Mouse (Mus musculus) layer of hippocampus, adult 9-11 months (tissue): ENCODE measurements around the gene Mrps5.

ENCODE experiments used
- DNase-seq: peaks from one replicate; pipeline ENCODE4 v3.0.0; 2022

Mrps5 gene

DNA sequence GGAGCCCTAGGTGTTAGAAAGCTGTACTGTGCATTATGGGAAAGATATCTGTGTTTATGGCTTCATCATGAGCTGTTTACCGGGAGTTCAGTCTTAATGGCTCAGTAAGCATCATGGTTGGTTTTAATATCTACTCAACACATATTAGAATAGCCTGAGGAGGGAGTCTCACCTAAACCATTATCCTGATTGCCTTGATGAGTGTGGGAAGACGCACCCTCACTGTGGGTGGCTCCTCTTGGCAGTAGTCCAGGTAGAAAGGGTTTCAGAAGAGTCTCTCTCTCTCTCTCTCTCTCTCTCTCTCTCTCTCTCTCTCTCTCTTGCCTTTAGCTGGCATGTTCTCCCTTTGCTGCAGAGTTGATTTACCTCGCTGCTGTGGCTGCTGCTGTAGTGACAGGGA, 35.0 kb downstream of the Mrps5 start:
- DNase-seq = no peak

DNA sequence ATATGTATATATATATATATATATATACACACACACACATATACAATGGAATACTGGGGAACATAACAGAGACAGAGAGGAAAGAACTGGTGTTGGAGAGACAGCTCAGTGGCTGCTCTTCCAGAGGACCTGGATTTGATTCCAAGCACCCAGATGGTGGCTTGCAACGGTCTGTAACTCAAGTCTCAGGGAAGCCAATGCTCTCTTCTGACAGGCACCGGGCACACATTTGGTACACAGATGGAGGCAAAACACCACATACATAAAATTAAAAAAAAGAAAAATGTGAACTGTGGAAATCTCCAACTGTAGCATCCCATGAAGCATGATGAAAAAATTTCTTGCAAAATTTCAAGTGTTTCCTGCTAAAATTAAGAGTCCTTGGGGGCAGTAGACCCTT, 37.8 kb downstream of the Mrps5 start:
- no peak for DNase-seq

DNA sequence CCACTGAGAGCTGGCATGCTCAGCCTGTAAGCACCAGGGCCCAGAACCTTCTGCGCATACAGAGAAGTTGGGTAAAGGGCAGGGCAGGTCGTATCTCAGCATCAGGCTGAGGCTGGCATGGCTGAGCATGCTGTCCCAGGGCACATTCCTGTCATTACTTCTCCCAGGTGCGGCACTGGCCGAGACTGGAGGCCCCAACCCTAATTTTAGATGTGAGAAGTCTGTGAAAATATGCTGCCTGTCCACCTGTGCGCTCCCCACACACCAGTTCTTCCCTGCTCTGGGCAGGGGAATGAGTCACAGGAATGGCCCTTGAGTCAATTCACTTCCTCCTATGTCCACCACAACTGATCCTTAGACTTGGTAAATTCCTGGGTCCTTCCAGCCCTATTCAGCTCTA, 38.6 kb downstream of the Mrps5 start:
- no peak for DNase-seq

GRCm38 (mm10) chr2:127627354-127627753, 40.3 kb downstream of the Mrps5 start:
- peak; percentile 90 for DNase-seq

- DNase-seq = peak; percentile 76
Observed at GRCm38 (mm10) chr2:127627990-127628570, 41.1 kb downstream of the Mrps5 start.

DNA sequence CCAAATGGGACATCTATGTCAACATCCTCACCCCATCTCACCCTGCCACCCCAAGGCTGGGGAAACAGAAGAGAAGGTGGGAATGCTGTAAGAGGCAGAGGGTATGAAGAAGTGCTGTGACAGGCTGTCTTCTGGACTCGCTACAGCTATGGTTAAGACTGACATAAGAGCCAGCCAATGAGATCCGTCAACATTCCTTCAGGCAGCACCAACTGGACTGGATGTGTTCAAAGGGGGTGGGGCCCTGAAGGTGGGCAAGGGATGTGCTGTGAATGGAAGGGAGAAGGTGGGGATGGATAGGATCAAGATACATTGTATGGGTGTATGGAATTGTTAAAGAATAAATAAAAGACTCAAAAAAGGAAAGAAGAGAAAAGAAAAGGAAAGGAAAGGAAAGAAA, 45.6 kb downstream of the Mrps5 start:
- DNase-seq = no peak

DNA sequence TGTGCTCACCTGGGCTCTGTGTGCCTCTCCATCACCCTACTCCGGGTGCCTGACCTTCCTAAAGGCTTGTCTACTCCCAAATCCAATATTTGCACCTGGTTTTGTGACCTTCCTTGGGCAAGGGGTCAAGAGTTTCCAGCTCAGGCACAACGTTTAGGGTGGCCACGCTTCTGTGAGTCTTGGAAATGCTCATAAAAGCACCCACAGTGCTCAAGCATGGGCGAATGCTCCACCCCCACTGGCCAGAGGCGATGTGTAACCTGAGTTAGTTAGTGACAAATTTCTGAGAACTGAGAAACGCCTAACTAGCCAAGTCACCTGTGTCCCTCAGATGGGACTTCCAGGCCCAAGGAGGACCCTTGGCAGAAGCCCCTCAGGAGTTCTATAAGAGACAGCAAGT, 48.6 kb downstream of the Mrps5 start:
- no peak for DNase-seq

DNA sequence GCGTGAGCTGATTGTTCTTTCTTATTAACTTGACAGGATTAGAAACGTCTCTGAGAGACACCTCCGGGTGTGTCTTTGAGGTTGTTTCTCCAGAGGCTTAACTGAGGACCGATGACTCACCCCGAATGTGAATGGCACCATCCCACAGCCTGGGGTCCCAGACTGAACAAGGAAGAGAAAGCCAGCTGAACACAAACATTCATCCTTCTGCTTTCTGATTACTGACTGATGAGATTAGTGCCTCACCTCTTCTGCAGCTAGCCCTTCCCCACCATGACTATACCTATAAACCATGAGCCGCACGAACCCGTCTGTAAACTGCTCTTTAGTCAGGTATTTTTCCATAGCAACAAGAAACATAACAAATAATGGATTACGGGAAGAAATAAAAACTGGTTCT, 52.0 kb downstream of the Mrps5 start:
- DNase-seq = no peak

DNA sequence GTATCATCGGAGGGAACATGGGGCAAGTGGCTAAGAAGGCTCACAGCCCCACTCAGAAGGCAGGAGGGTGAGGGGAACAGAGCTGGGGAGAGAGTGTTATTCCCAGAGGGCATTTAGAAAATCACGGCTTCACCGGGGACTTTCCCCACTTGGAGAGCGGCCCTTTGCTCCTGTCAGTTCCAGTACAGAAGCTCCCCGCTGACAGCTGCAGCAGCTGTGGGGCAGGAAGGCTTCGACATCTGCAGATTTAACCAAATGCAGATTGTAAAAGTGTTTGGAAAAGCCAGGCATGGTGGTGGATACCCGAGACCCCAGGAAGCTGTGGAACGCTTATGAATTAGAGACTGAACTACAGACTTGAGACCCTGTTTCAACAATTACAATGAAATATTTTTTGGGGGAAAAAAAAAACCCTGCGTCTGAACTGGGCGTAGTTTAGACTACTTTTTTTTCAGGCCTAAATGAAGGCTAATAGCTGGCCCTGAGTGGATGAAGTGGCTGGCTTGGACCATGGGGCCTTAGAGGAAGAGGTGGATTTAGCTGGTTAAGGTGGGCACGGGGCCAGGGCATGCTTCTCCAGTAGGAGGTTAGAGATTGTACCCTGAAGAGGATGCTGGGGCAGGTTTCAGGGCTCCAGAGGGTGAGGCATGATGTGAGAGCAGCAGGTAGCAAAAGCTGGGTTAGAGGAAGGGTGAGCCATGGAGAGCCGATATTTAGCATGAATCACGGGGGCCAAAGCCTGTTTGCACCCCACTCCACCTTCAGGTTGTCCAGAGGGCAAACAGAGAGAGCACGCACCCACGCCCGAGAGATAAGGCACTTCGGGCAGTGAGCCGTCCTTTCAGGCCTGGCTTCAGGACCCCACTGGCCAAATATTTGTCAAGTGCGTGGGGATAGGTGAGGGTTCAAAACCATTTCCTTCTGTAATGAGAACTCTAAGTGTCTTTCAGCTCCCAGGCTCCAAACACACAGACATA, 57.0 kb downstream of the Mrps5 start:
- DNase-seq = no peak

DNA sequence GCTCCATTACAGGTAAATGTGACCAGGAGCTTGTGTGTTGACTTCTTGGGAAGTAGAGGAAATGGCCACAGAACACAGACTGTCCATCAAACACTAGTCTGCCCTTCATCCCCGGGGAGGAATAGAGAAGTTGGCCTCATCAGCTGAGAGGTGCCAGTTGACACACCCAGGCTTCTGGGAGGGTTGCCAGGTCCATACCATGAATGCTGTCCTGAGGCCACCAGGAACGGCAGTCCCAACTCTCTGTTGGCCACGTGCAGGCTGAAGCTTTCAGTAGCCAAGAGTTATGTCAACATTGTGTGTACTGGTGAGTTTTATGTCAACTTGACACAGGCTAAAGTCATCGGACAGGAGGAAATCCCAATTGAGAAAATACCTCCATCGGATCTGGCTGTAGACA, 59.9 kb downstream of the Mrps5 start:
- DNase-seq = no peak

DNA sequence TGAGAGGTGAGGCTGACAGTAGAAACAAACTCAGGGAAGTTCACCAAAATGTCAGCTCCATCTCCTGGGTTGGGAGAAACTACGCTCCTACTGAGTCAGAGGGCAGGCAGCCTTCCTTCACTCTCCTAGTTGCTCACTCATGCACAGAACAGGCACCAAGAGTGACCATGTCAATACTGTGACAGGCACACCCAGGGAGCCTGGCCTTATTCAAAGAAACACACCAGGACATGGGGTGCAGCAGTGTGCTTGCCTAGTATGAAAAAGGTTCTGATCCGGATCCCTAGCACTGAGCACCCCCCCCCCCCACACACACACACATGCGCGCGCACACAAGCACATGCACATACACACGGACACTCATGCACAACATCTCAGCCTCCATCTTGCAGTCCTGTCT, 61.1 kb downstream of the Mrps5 start:
- DNase-seq = no peak

- no peak for DNase-seq
Observed at GRCm38 (mm10) chr2:127649921-127650320, 62.9 kb downstream of the Mrps5 start.

DNA sequence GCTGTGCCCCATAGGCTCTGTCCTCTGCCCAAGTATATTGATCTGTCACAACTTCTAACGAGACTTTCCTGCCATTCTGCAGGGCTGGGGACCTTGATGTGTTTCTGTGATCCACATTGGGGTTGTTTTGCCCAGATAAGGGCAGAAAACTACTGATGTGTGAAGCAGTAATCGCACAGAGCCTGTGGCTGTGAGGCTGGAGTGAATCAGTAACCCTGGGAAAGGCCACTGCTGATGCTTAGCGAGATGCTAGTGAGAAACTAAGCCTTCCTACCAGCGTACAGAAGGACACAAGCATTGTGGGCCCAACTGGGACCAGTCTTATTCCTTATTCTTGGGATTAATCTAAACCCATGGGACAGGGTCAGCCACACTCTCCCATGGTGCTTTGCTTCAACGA, 64.6 kb downstream of the Mrps5 start:
- no peak for DNase-seq

DNA sequence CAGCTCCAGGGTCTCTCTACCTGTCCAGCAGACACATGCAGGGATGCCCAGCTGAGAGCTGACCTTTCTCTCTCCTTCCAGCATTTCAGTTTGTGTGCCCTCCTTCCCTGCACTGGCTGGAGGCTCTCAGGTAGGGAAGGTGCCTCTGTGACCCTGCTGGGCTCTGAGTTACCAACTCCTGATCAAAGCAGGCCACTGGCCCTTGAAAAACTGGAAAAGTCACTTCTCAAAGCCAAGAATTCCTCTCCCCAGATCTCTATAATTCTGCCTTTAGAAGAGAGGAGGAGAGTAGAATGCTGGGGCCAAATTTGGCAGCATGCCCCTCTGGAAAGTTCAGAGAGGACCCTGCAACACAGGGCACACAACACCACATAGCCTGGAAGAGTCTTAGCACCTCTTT, 65.3 kb downstream of the Mrps5 start:
- DNase-seq = no peak

GRCm38 (mm10) chr2:127652805-127653204, 65.8 kb downstream of the Mrps5 start:
- DNase-seq = no peak

DNA sequence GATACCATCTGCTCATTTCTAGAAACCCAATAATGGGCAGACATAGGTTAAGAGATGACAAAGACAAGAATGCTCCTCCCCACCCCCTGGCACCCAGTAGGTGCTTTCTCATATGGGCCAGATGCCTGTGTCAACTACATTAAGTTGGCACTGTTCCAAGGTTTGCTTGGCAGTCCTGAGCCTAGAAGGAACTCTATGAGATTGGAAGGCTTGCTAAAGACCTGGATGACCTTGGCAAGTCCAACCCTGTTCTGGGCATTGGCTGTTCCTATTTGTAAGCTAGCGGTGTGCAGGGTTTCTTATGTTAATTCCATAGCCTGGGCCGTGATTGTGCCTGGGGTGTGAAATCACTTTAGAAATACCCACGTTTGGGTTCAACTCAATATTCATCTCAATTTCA, 67.8 kb downstream of the Mrps5 start:
- DNase-seq = no peak

DNA sequence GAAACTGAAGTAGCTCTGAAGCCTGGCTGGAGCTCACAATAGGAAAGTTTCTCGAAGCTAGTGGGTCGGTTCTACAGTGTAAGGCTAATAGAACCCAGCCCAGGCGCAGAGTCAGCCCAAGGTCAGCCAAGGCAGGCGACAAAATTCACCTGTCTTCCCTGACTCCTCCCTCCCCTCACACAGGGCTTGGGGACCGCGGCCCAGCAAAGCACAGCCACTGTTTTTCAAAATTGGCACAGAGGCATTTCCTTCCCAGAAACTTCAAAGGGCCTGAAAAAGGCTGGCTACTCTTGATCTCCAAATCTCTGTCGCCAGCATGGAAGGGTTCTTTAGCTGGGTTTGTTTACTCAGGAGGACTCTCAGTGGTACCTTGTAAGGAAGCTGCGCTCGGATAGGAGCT, 68.4 kb downstream of the Mrps5 start:
- no peak for DNase-seq

GRCm38 (mm10) chr2:127656086-127656720, 69.2 kb downstream of the Mrps5 start, which contains the start of gene Mal:
TSS of gene Mal (minus strand) at chr2:127656695.
- DNase-seq = peak; percentile 71
